Comparison of ENCODE assay signal across 8 mouse cellular contexts in genomic region chr4:43507938-43508665, GRCm38 (mm10). TPM values are rescaled to one million over a fixed set of nuclear protein-coding genes. Genes with fewer than 3 reads are reported as not detected.
DNase-seq lines count a peak whose midpoint lies in the region; ATAC-seq and TF ChIP-seq lines count a peak whose summit lies in the region.

No protein-coding gene starts in this region.

- 4% methylated on average over 22 of the region's 22 CpGs for WGBS in heart, embryonic 15.5 days
- 7% methylated on average over 21 of the region's 22 CpGs for WGBS in intestine, embryonic 14.5 days

- no peak for TF ChIP-seq CTCF in cortical plate, adult 2 months (IDR thresholded peaks at IDR 0.05; ENCODE audit: extremely low read depth, insufficient read depth, low read length)

- ATAC-seq in heart, embryonic 15.5 days (replicated peaks; ENCODE audit: insufficient number of reproducible peaks, insufficient read depth, low FRiP score, low read depth): peak; percentile 55
- ATAC-seq in intestine, embryonic 14.5 days (replicated peaks; ENCODE audit: low FRiP score, low TSS enrichment, low read depth): peak; percentile 32; the same call in 1 of the 2 replicates
- ATAC-seq in megakaryocyte progenitor cell, adult 5-6 weeks (replicated peaks; ENCODE audit: poor library complexity): peak; percentile 32
- no peak for ATAC-seq in activated CD4-positive, CD25-positive, alpha-beta regulatory T cell, adult 4 months

- no peaks in the 10 kb centered on the region for H3K36me3 ChIP-seq in heart, embryonic 15.5 days
- H3K36me3 ChIP-seq in intestine, embryonic 14.5 days (ENCODE audit: control insufficient read depth, insufficient read depth, low read length): no peaks in the 10 kb centered on the region

- peaks cover 29% of the 10 kb centered on the region for H3K4me1 ChIP-seq in heart, embryonic 15.5 days (replicated peaks)
- H3K4me1 ChIP-seq in cortical plate, adult 2 months (ENCODE audit: control insufficient read depth, insufficient read depth, low read length): no peaks in the 10 kb centered on the region
- H3K4me1 ChIP-seq in intestine, embryonic 14.5 days (replicated peaks; ENCODE audit: control insufficient read depth, insufficient read depth, low read length): peaks cover 14% of the 10 kb centered on the region; the same call in 1 of the 2 replicates

- no peaks in the 10 kb centered on the region for H3K9me3 ChIP-seq in heart, embryonic 15.5 days (replicated peaks)
- no peaks in the 10 kb centered on the region for H3K9me3 ChIP-seq in intestine, embryonic 14.5 days (ENCODE audit: control insufficient read depth, low read length)

- peak overlapping the region; percentile 90 for H3K4me2 ChIP-seq in heart, embryonic 15.5 days
- H3K4me2 ChIP-seq in intestine, embryonic 14.5 days (ENCODE audit: low read length): peak overlapping the region; percentile 65

- no peak for TF ChIP-seq POLR2A in cortical plate, adult 2 months (IDR thresholded peaks at IDR 0.05; ENCODE audit: extremely low read depth, insufficient read depth, low read length)

- peak overlapping the region; percentile 57 for H3K4me3 ChIP-seq in heart, embryonic 15.5 days
- peak overlapping the region; percentile 18 for H3K4me3 ChIP-seq in cortical plate, adult 2 months (ENCODE audit: insufficient read depth, low read length)
- peak overlapping the region; percentile 43 for H3K4me3 ChIP-seq in intestine, embryonic 14.5 days (ENCODE audit: low read depth, low read length)

- no peak for DNase-seq in heart, adult 8-10 months (ENCODE audit: low spot score)
- peak; percentile 70 for DNase-seq in intestine, embryonic 14.5 days (ENCODE audit: low spot score)
- DNase-seq in retina, embryonic 14.5 days (ENCODE audit: low spot score): no peak
- no peak for DNase-seq in spleen, postnatal 14 days (ENCODE audit: low spot score in 2 of 2)

- H3K9ac ChIP-seq in heart, embryonic 15.5 days: peak overlapping the region; percentile 64
- peak overlapping the region; percentile 42 for H3K9ac ChIP-seq in intestine, embryonic 14.5 days (ENCODE audit: low read length)

- H3K27me3 ChIP-seq in heart, embryonic 15.5 days: peaks cover 4% of the 10 kb centered on the region; the same call in 1 of the 2 replicates
- no peaks in the 10 kb centered on the region for H3K27me3 ChIP-seq in intestine, embryonic 14.5 days (replicated peaks; ENCODE audit: control insufficient read depth, insufficient read depth, low read length)

- H3K27ac ChIP-seq in heart, embryonic 15.5 days: peak overlapping the region; percentile 52; the same call in 1 of the 2 replicates
- no peak overlapping the region for H3K27ac ChIP-seq in cortical plate, adult 2 months (ENCODE audit: insufficient read depth, low read length)
- H3K27ac ChIP-seq in intestine, embryonic 14.5 days (ENCODE audit: low read depth): no peak overlapping the region

RNA-seq across cellular contexts. Expression of gene Car9, which starts 1.3 kb away (rescaled TPM):
- polyA plus RNA-seq in heart, embryonic 15.5 days (2015; fragmentation: Nextera tagmentation; extraction: Ambion mirVana): 2.3 and 2.4 TPM in 2 replicates
- total RNA-seq in heart, adult 8-10 months (2022): 1 to 10 TPM in 1 of 4 experiments, under 1 TPM in 3; 0.25 to 1.0 (median 0.52) TPM
- polyA plus RNA-seq in cortical plate, adult 2 months (2012; rRNA removed): 0.32 and 0.61 TPM in 2 replicates
- 4.0 and 9.4 TPM in 2 replicates for polyA plus RNA-seq in intestine, embryonic 14.5 days (2014; fragmentation: Nextera tagmentation; extraction: Ambion mirVana)
- total RNA-seq in megakaryocyte progenitor cell, adult 5-6 weeks (2015): 10.4 and 15.0 TPM in 2 replicates
- 4.0 and 10.5 TPM in 2 replicates for total RNA-seq in megakaryocyte progenitor cell, adult 5-6 weeks (2017)
- polyA plus RNA-seq in activated CD4-positive, CD25-positive, alpha-beta regulatory T cell, adult 4 months (2017; shearing (Covaris generic)): under 1 TPM in 1 of 2 experiments, not detected in 1; 0.73 TPM

RNA-seq across cellular contexts. Expression of gene Arhgef39, which starts 8.6 kb away (rescaled TPM):
- polyA plus RNA-seq in heart, embryonic 15.5 days (2015; fragmentation: Nextera tagmentation; extraction: Ambion mirVana): 34.4 and 35.9 TPM in 2 replicates
- total RNA-seq in heart, adult 8-10 months (2022): not detected
- polyA plus RNA-seq in cortical plate, adult 2 months (2012; rRNA removed): 0.55 and 2.7 TPM in 2 replicates
- 42.5 and 47.6 TPM in 2 replicates for polyA plus RNA-seq in intestine, embryonic 14.5 days (2014; fragmentation: Nextera tagmentation; extraction: Ambion mirVana)
- total RNA-seq in megakaryocyte progenitor cell, adult 5-6 weeks (2015): 44.2 and 55.1 TPM in 2 replicates
- total RNA-seq in megakaryocyte progenitor cell, adult 5-6 weeks (2017): 47.5 and 65.0 TPM in 2 replicates
- 1 to 10 TPM; 5.3 to 7.4 TPM for polyA plus RNA-seq in activated CD4-positive, CD25-positive, alpha-beta regulatory T cell, adult 4 months (2017; shearing (Covaris generic))

RNA-seq across cellular contexts. Expression of gene Ccdc107, which starts 15.4 kb away (rescaled TPM):
- polyA plus RNA-seq in heart, embryonic 15.5 days (2015; fragmentation: Nextera tagmentation; extraction: Ambion mirVana): 71.4 and 74.5 TPM in 2 replicates
- total RNA-seq in heart, adult 8-10 months (2022): 10 to 100 TPM; 28.7 to 39.4 (median 32.4) TPM
- 75.7 and 82.6 TPM in 2 replicates for polyA plus RNA-seq in cortical plate, adult 2 months (2012; rRNA removed)
- 109 and 128 TPM in 2 replicates for polyA plus RNA-seq in intestine, embryonic 14.5 days (2014; fragmentation: Nextera tagmentation; extraction: Ambion mirVana)
- total RNA-seq in megakaryocyte progenitor cell, adult 5-6 weeks (2015): 34.5 and 43.0 TPM in 2 replicates
- 49.6 and 53.9 TPM in 2 replicates for total RNA-seq in megakaryocyte progenitor cell, adult 5-6 weeks (2017)
- polyA plus RNA-seq in activated CD4-positive, CD25-positive, alpha-beta regulatory T cell, adult 4 months (2017; shearing (Covaris generic)): 10 to 100 TPM; 71.7 to 78.1 TPM

RNA-seq across cellular contexts. Expression of gene Tpm2, which starts 15.5 kb away (rescaled TPM):
- polyA plus RNA-seq in heart, embryonic 15.5 days (2015; fragmentation: Nextera tagmentation; extraction: Ambion mirVana): 159 and 177 TPM in 2 replicates
- 10 to 100 TPM; 25.4 to 34.9 (median 31.1) TPM for total RNA-seq in heart, adult 8-10 months (2022)
- 10.4 and 12.5 TPM in 2 replicates for polyA plus RNA-seq in cortical plate, adult 2 months (2012; rRNA removed)
- polyA plus RNA-seq in intestine, embryonic 14.5 days (2014; fragmentation: Nextera tagmentation; extraction: Ambion mirVana): 516 and 574 TPM in 2 replicates
- 0.56 and 3.0 TPM in 2 replicates for total RNA-seq in megakaryocyte progenitor cell, adult 5-6 weeks (2015)
- 3.8 and 5.8 TPM in 2 replicates for total RNA-seq in megakaryocyte progenitor cell, adult 5-6 weeks (2017)
- polyA plus RNA-seq in activated CD4-positive, CD25-positive, alpha-beta regulatory T cell, adult 4 months (2017; shearing (Covaris generic)): not detected

RNA-seq across cellular contexts. Expression of gene Sit1, which starts 24.6 kb away (rescaled TPM):
- 0.10 and 1.4 TPM in 2 replicates for polyA plus RNA-seq in heart, embryonic 15.5 days (2015; fragmentation: Nextera tagmentation; extraction: Ambion mirVana)
- not detected for total RNA-seq in heart, adult 8-10 months (2022)
- 0.08 TPM in 1 of 2 replicates, not detected in the other for polyA plus RNA-seq in cortical plate, adult 2 months (2012; rRNA removed)
- not detected in 2 replicates for polyA plus RNA-seq in intestine, embryonic 14.5 days (2014; fragmentation: Nextera tagmentation; extraction: Ambion mirVana)
- total RNA-seq in megakaryocyte progenitor cell, adult 5-6 weeks (2015): not detected in 2 replicates
- total RNA-seq in megakaryocyte progenitor cell, adult 5-6 weeks (2017): not detected in 2 replicates
- 100 to 1,000 TPM; 145 to 163 TPM for polyA plus RNA-seq in activated CD4-positive, CD25-positive, alpha-beta regulatory T cell, adult 4 months (2017; shearing (Covaris generic))
